Comparison of ENCODE assay signal across 28 mouse cellular contexts in the genomic region with DNA sequence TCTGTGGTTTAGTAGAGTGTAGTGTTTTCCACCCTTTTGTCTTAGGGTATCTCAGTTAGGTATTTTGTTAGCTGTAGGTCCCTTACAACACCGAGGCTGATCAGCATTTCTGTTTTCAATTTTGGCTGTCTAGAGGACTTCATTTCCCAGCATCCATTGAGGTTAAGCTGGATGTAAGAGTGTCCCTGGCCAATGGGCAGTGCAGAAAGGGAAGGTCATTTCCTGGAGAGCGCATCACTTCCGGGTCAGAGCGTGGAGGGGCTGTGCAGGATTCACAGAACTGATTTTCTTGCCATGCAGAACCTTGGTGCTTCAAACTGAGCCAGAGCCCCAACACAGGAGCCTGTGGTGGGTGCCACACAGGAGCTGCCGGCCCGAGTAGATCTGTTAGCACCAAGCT.
A peak's percentile ranks its signal among the peaks of the same experiment; 100 is the strongest.
DNase-seq lines count a peak whose midpoint lies in the region; ATAC-seq and TF ChIP-seq lines count a peak whose summit lies in the region.
"Had no signal": no experiment of that assay in that cellular context is flagged by ENCODE, and none has a peak within 500 bp of the region (broad histone marks: within the 10 kb centered on the region; RNA-seq: fewer than 3 reads in every experiment).

No protein-coding gene starts in this region.

- no peaks in the 10 kb centered on the region for H3K79me2 ChIP-seq in CH12.LX (replicated peaks; ENCODE audit: control insufficient read depth, extremely low read depth, insufficient read depth, poor library complexity, severe bottlenecking)

- no peak overlapping the region for H3K4me2 ChIP-seq in hindbrain, postnatal 0 days (ENCODE audit: low read depth, low read length)
- no peak overlapping the region for H3K4me2 ChIP-seq in hindbrain, embryonic 11.5 days (replicated peaks; ENCODE audit: low read depth, low read length)
- H3K4me2 ChIP-seq in CH12.LX (ENCODE audit: insufficient read depth, low read depth, poor library complexity, severe bottlenecking): no peak overlapping the region
- no peak overlapping the region for H3K4me2 ChIP-seq in embryonic facial prominence, embryonic 11.5 days (ENCODE audit: low read depth, low read length)
- no peak overlapping the region for H3K4me2 ChIP-seq in intestine, embryonic 16.5 days (ENCODE audit: low read depth, low read length)
- H3K4me2 ChIP-seq: embryonic facial prominence, embryonic 13.5 days; liver, embryonic 12.5 days; midbrain, embryonic 15.5 days had no signal

- TF ChIP-seq EP300 in CH12.LX (IDR thresholded peaks at IDR 0.05; ENCODE audit: low read length): no peak

- TF ChIP-seq RAD21 in CH12.LX (IDR thresholded peaks at IDR 0.05; ENCODE audit: low read depth, low read length): no peak

- dilution Hi-C loops in CH12.LX (cut with MboI; ENCODE audit: extremely low pct_ligation_motif_present, extremely low pct_unique_long_range_greater_than_20kb, low sequenced_read_pairs): no loop called here

- H3K4me1 ChIP-seq in hindbrain, postnatal 0 days (ENCODE audit: insufficient read depth, low read length): no peaks in the 10 kb centered on the region
- H3K4me1 ChIP-seq in hindbrain, embryonic 11.5 days (replicated peaks; ENCODE audit: control insufficient read depth, insufficient read depth, low read length): no peaks in the 10 kb centered on the region
- no peaks in the 10 kb centered on the region for H3K4me1 ChIP-seq in CH12.LX (ENCODE audit: control insufficient read depth in 1 of 2, insufficient read depth in 2 of 2)
- H3K4me1 ChIP-seq in embryonic facial prominence, embryonic 11.5 days (ENCODE audit: control insufficient read depth, insufficient read depth, low read length): no peaks in the 10 kb centered on the region
- no peaks in the 10 kb centered on the region; the same call in 1 of the 2 replicates for H3K4me1 ChIP-seq in intestine, embryonic 16.5 days (ENCODE audit: control insufficient read depth, insufficient read depth, low read length)
- H3K4me1 ChIP-seq: embryonic facial prominence, embryonic 13.5 days; hindbrain, embryonic 10.5 days; liver, embryonic 12.5 days; megakaryocyte, embryonic 14.5 days; midbrain, embryonic 15.5 days had no signal

- TF ChIP-seq POLR2A in CH12.LX (IDR thresholded peaks at IDR 0.05; ENCODE audit: low read depth, low read length): no peak

- no peaks in the 10 kb centered on the region for H3K27me3 ChIP-seq in hindbrain, postnatal 0 days (ENCODE audit: insufficient read depth, low read length)
- H3K27me3 ChIP-seq in hindbrain, embryonic 11.5 days (ENCODE audit: control insufficient read depth, insufficient read depth, low read length): 0 out of 2 replicates have a peak, but pooled peaks cover 2% of the 10 kb centered on the region
- peaks cover 95% of the 10 kb centered on the region for H3K27me3 ChIP-seq in CH12.LX (replicated peaks)
- 0 out of 2 replicates have a peak, but pooled peaks cover 2% of the 10 kb centered on the region for H3K27me3 ChIP-seq in embryonic facial prominence, embryonic 11.5 days (ENCODE audit: control insufficient read depth, insufficient read depth, low read length)
- H3K27me3 ChIP-seq in intestine, embryonic 16.5 days (replicated peaks; ENCODE audit: control insufficient read depth, insufficient read depth, low read length): no peaks in the 10 kb centered on the region
- H3K27me3 ChIP-seq: liver, embryonic 12.5 days; midbrain, embryonic 15.5 days had no signal

- no peak overlapping the region for H3K4me3 ChIP-seq in hindbrain, postnatal 0 days (ENCODE audit: low read length)
- no peak overlapping the region for H3K4me3 ChIP-seq in hindbrain, embryonic 11.5 days (ENCODE audit: low read depth, low read length)
- no peak overlapping the region for H3K4me3 ChIP-seq in CH12.LX (replicated peaks in 1 of 3; ENCODE audit: low read depth in 2 of 3, low read length in 2 of 3, poor library complexity in 1 of 3)
- H3K4me3 ChIP-seq in embryonic facial prominence, embryonic 11.5 days (ENCODE audit: low read depth, low read length): no peak overlapping the region
- H3K4me3 ChIP-seq in intestine, embryonic 16.5 days (ENCODE audit: low read length): no peak overlapping the region
- H3K4me3 ChIP-seq: embryonic facial prominence, embryonic 13.5 days; hindbrain, embryonic 10.5 days; liver, embryonic 12.5 days; megakaryocyte, embryonic 14.5 days; midbrain, embryonic 15.5 days had no signal

- no peak overlapping the region for H3K27ac ChIP-seq in hindbrain, postnatal 0 days
- H3K27ac ChIP-seq in hindbrain, embryonic 11.5 days (ENCODE audit: low read depth, low read length): no peak overlapping the region
- H3K27ac ChIP-seq in CH12.LX (ENCODE audit: insufficient read depth, low read depth): no peak overlapping the region
- H3K27ac ChIP-seq in embryonic facial prominence, embryonic 11.5 days (replicated peaks; ENCODE audit: low read depth, low read length): no peak overlapping the region
- no peak overlapping the region for H3K27ac ChIP-seq in intestine, embryonic 16.5 days (ENCODE audit: low read length)
- H3K27ac ChIP-seq: embryonic facial prominence, embryonic 13.5 days; hindbrain, embryonic 10.5 days; liver, embryonic 12.5 days; midbrain, embryonic 15.5 days had no signal

- no peaks in the 10 kb centered on the region for H3K9me3 ChIP-seq in hindbrain, postnatal 0 days (ENCODE audit: low read length)
- no peaks in the 10 kb centered on the region for H3K9me3 ChIP-seq in hindbrain, embryonic 11.5 days (ENCODE audit: control insufficient read depth, low read length)
- H3K9me3 ChIP-seq in CH12.LX (replicated peaks; ENCODE audit: low read length): no peaks in the 10 kb centered on the region
- no peaks in the 10 kb centered on the region for H3K9me3 ChIP-seq in embryonic facial prominence, embryonic 11.5 days (replicated peaks; ENCODE audit: control insufficient read depth, low read length)
- H3K9me3 ChIP-seq in intestine, embryonic 16.5 days (ENCODE audit: control insufficient read depth, low read length): no peaks in the 10 kb centered on the region
- H3K9me3 ChIP-seq: embryonic facial prominence, embryonic 13.5 days; hindbrain, embryonic 10.5 days; liver, embryonic 12.5 days; midbrain, embryonic 15.5 days had no signal

- in situ Hi-C loops in CH12.LX (cut with MboI; ENCODE audit: low pct_ligation_motif_present, low pct_unique_long_range_greater_than_20kb, low sequenced_read_pairs): no loop called here

- DNase-seq in hindbrain, postnatal 0 days (ENCODE audit: low spot score): peak; percentile 32
- DNase-seq in hindbrain, embryonic 11.5 days (ENCODE audit: low spot score): no peak
- DNase-seq in CH12.LX (ENCODE audit: extremely low read depth) (peak; percentile 17), R1 (ENCODE audit: low read depth, low spot score) (peak; percentile 38)
- peak; percentile 71 for DNase-seq in embryonic facial prominence, embryonic 11.5 days (ENCODE audit: low spot score)
- no peak for DNase-seq in adrenal gland, postnatal 10 days
- DNase-seq: adrenal gland, adult 8-10 months; cerebellum, adult 11-12 months; cerebellum, postnatal 14 days; gastrocnemius, postnatal 14 days; heart, postnatal 14 days; kidney, adult 9 months; kidney, postnatal 10 days; layer of hippocampus, postnatal 36 days; left cerebral cortex, postnatal 4 days; lung, adult 18-20 months; lung, postnatal 4 days; right cerebral cortex, postnatal 25 days; spleen, adult 18-20 months; thymus, adult 2 months had no signal

- no peak for ATAC-seq in hindbrain, postnatal 0 days
- no peak for ATAC-seq in hindbrain, embryonic 11.5 days (ENCODE audit: low FRiP score)
- ATAC-seq in embryonic facial prominence, embryonic 11.5 days (replicated peaks; ENCODE audit: insufficient number of reproducible peaks, low FRiP score, low TSS enrichment, low read depth): no peak; the same call in 1 of the 2 replicates
- ATAC-seq in intestine, embryonic 16.5 days: no peak
- ATAC-seq: intestine, postnatal 0 days; liver, embryonic 12.5 days; lung, postnatal 0 days; midbrain, embryonic 15.5 days had no signal

- no peak overlapping the region for H3K9ac ChIP-seq in hindbrain, postnatal 0 days (replicated peaks; ENCODE audit: low read length)
- H3K9ac ChIP-seq in hindbrain, embryonic 11.5 days (ENCODE audit: low read depth, low read length): no peak overlapping the region
- H3K9ac ChIP-seq in CH12.LX (ENCODE audit: insufficient read depth, low read depth): no peak overlapping the region
- H3K9ac ChIP-seq in embryonic facial prominence, embryonic 11.5 days (replicated peaks; ENCODE audit: low read length): no peak overlapping the region
- no peak overlapping the region for H3K9ac ChIP-seq in intestine, embryonic 16.5 days (ENCODE audit: low read depth, low read length)
- H3K9ac ChIP-seq: embryonic facial prominence, embryonic 13.5 days; liver, embryonic 12.5 days; midbrain, embryonic 15.5 days had no signal

- H3K36me3 ChIP-seq in hindbrain, postnatal 0 days (ENCODE audit: insufficient read depth, low read length): no peaks in the 10 kb centered on the region
- H3K36me3 ChIP-seq in hindbrain, embryonic 11.5 days (ENCODE audit: control insufficient read depth, insufficient read depth, low read length): no peaks in the 10 kb centered on the region
- no peaks in the 10 kb centered on the region for H3K36me3 ChIP-seq in CH12.LX (replicated peaks in 1 of 2; ENCODE audit: control insufficient read depth in 1 of 2, insufficient read depth in 1 of 2, low read length in 1 of 2)
- H3K36me3 ChIP-seq in embryonic facial prominence, embryonic 11.5 days (replicated peaks; ENCODE audit: control insufficient read depth, insufficient read depth, low read depth, low read length): no peaks in the 10 kb centered on the region
- H3K36me3 ChIP-seq in intestine, embryonic 16.5 days (ENCODE audit: control insufficient read depth, insufficient read depth, low read length): no peaks in the 10 kb centered on the region
- H3K36me3 ChIP-seq: embryonic facial prominence, embryonic 13.5 days; hindbrain, embryonic 10.5 days; liver, embryonic 12.5 days; midbrain, embryonic 15.5 days had no signal

- 83% methylated on average over 6 of the region's 6 CpGs for WGBS in hindbrain, postnatal 0 days
- whole genome bisulfite sequencing in hindbrain, embryonic 11.5 days: 78% methylated on average over 6 of the region's 6 CpGs
- WGBS in embryonic facial prominence, embryonic 11.5 days: 80% methylated on average over 6 of the region's 6 CpGs
- 88% methylated on average over 6 of the region's 6 CpGs for WGBS in intestine, embryonic 16.5 days

- no peak for TF ChIP-seq CTCF in hindbrain, postnatal 0 days (IDR thresholded peaks at IDR 0.05; ENCODE audit: low read depth)
- TF ChIP-seq CTCF in CH12.LX (conservative IDR thresholded peaks at IDR 0.05 in 1 of 2, IDR thresholded peaks at IDR 0.05 in 1 of 2; ENCODE audit: low read depth in 2 of 2, low read length in 2 of 2): no peak

TF ChIP-seq in CH12.LX, 34 proteins besides CTCF, POLR2A, EP300 and RAD21:
- TF ChIP-seq ELF1 (IDR thresholded peaks at IDR 0.05; ENCODE audit: low read depth, low read length) (peak; percentile 48; the same call in 1 of the 2 replicates), CHD2 (IDR thresholded peaks at IDR 0.05; ENCODE audit: low read length) (peak; percentile 66; the same call in 1 of the 2 replicates), HCFC1 (IDR thresholded peaks at IDR 0.05; ENCODE audit: low read depth, low read length) (peak; percentile 84), USF2 (conservative IDR thresholded peaks at IDR 0.05; ENCODE audit: low read depth, low read length) (no peak)

Comparison
In these comparisons a context has a peak if more than half of its experiments do, and no peak if none do; other contexts are left out.
1. DNase-seq: peak in hindbrain, postnatal 0 days (single experiment), CH12.LX (single experiment), R1 (single experiment) and embryonic facial prominence, embryonic 11.5 days (single experiment); none in hindbrain, embryonic 11.5 days (single experiment) and adrenal gland, postnatal 10 days (single experiment).